Mouse (Mus musculus) heart, embryonic 13.5 days (tissue): Measurements from ENCODE around the gene Chrnb2. TPM values are rescaled to one million over a fixed set of nuclear protein-coding genes. Genes with fewer than 3 reads are reported as not detected.

Experiments
- ATAC-seq: fragments of 200-750 bp; cut with Nextera tagmentation; 2 replicates; pipeline ENCODE4 v1.8.0; 2017; ENCODE audit warnings: moderate TSS enrichment; ENCODE audit not compliant: insufficient number of reproducible peaks, low FRiP score, low TSS enrichment; ENCODE audit errors: extremely low read depth
- H3K27ac ChIP-seq: fragments of 300-500 bp; sonication (generic); replicated peaks from 2 replicates; pipeline ENCODE4 v1.5.1; 2015; ENCODE audit warnings: moderate library complexity, mild to moderate bottlenecking, inconsistent platforms
- H3K27me3 ChIP-seq: fragments of 300-500 bp; sonication (generic); replicated peaks from 2 replicates; pipeline ENCODE4 v1.6.1; 2015; ENCODE audit warnings: mild to moderate bottlenecking, inconsistent platforms
- H3K36me3 ChIP-seq: fragments of 300-500 bp; sonication (generic); 2 replicates; pipeline ENCODE4 v1.6.1; 2015; ENCODE audit warnings: mild to moderate bottlenecking, inconsistent platforms
- H3K4me1 ChIP-seq: fragments of 300-500 bp; sonication (generic); 2 replicates; pipeline ENCODE4 v1.6.1; 2015; ENCODE audit warnings: inconsistent platforms
- H3K4me2 ChIP-seq: fragments of 300-500 bp; sonication (generic); 2 replicates; pipeline ENCODE4 v1.6.1; 2015; ENCODE audit warnings: inconsistent platforms, mild to moderate bottlenecking, moderate library complexity
- H3K4me3 ChIP-seq: fragments of 300-500 bp; sonication (generic); 2 replicates; pipeline ENCODE4 v1.5.1; 2015; ENCODE audit warnings: moderate library complexity, mild to moderate bottlenecking, inconsistent platforms
- H3K9ac ChIP-seq: fragments of 300-500 bp; sonication (generic); 2 replicates; pipeline ENCODE4 v1.6.1; 2015; ENCODE audit warnings: inconsistent platforms, mild to moderate bottlenecking, moderate library complexity
- H3K9me3 ChIP-seq: fragments of 300-500 bp; sonication (generic); 2 replicates; pipeline ENCODE4 v1.6.1; 2016; ENCODE audit warnings: inconsistent platforms
- WGBS: fragments of 180-500 bp; shearing (Covaris S2); methylation state at CpG from one replicate; pipeline ENCODE4 v1.1.7; 2015; ENCODE audit warnings: mixed read lengths; 5-methylcytosine and 5-hydroxymethylcytosine counted together
- polyA plus RNA-seq: library from polyadenylated mRNA; unstranded; fragments of >200 nt; fragmentation: Nextera tagmentation; extraction: Ambion mirVana; gene quantifications from 2 replicates; pipeline ENCODE4 v1.2.1, GENCODE M21; 2015

Chrnb2 gene
- polyA plus RNA-seq, 1 experiment from 2014 or later: 0.44 TPM

- Histone ChIP-seq H3K4me1 (no peaks in the 10 kb centered on the region), H3K9me3 (no peaks in the 10 kb centered on the region), H3K36me3 (peaks cover 45% of the 10 kb centered on the region), H3K4me3 (no peak overlapping the region), H3K9ac (no peak overlapping the region), H3K4me2 (no peak overlapping the region), H3K27ac (no peak overlapping the region), H3K27me3 (peaks cover 2% of the 10 kb centered on the region; the same call in 1 of the 2 replicates)
- 50% methylated on average over 1 of the region's 1 CpGs for WGBS
- no peak for ATAC-seq
Observed at GRCm38 (mm10) chr3:89752307-89752706, 12.1 kb downstream of the Chrnb2 start.

DNA sequence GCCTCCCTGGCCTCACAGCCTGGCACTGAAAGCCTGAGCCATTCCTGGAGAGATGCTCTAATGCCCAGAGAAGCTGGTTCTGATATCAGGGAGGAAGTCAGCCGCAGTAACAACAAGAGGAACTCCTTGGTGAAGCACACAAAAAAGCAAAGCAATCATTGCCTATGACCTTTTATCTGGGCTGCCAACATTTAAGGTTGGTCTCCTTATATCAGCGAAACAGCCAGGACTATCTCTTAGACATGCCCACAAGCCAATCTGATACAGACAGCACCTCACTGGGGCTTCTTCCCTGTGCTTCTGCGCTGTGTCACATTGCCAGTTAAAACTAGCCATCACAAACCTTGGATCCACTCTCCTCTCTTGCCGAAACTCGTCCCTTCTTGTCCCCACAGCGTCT lies 25.9 kb downstream of the Chrnb2 start:
- no peaks in the 10 kb centered on the region for H3K9me3 ChIP-seq
- no peaks in the 10 kb centered on the region for H3K27me3 ChIP-seq
- H3K4me1 ChIP-seq: peaks cover 9% of the 10 kb centered on the region
- no peak overlapping the region for H3K4me2 ChIP-seq
- H3K27ac ChIP-seq: no peak overlapping the region
- H3K36me3 ChIP-seq: peaks cover 81% of the 10 kb centered on the region
- H3K9ac ChIP-seq: no peak overlapping the region
- 87% methylated on average over 6 of the region's 6 CpGs for WGBS
- ATAC-seq: no peak
- H3K4me3 ChIP-seq: no peak overlapping the region

GRCm38 (mm10) chr3:89732091-89732490 lies 32.3 kb downstream of the Chrnb2 start:
- Histone ChIP-seq H3K4me1 (peaks cover 29% of the 10 kb centered on the region), H3K9me3 (no peaks in the 10 kb centered on the region), H3K27me3 (no peaks in the 10 kb centered on the region), H3K9ac (no peak overlapping the region), H3K27ac (no peak overlapping the region), H3K36me3 (peaks cover 23% of the 10 kb centered on the region), H3K4me2 (peak overlapping the region; percentile 90; the same call in 1 of the 2 replicates), H3K4me3 (no peak overlapping the region)
- 60% methylated on average over 4 of the region's 4 CpGs for WGBS
- no peak for ATAC-seq

DNA sequence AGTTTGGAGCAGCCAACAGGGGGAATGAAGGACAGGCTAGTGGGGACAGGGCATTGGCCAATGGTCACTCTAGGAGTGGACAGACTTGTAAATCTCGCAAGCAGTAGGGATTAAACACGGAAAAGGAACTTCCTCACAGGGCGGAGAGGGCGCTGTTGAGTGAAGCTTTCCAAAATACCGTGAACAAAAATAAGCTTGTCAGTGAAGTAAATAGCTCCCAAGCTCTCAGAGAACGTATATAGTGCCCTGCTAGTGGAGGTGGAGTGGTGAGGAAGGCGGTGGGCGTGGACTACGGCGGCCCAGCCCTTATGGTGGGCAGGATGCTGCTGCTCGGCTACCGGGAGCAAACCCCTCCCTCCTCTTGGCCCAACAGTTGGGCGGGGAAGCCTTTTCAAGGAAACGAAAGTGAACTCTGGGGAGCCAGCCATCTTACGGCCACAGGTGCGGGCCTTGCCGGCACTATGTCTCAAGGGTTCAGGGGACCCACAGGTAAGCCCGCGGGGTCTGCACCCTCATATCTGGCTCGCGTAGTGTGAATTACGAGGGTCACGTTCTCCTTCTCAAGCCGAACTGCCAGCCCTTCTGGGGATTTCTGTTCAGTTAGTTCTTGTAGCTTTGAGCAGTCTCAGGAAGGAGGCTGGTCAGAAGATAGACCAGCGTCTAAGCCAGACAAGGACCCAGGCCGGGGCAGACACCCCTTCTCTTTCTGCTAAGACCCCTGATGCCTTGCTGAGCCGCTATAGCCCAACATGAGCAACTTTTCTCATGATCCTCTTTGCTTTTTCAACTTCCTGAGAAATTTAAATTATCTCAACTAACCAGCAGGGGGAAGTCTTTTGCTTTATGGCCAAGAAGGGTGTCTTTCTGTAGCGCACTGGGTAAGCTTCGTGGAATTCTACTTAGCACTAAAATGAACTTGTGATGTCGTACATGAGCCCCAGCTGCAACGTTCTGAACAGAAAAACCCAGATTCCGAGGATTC lies 33.8 kb downstream of the Chrnb2 start:
- 1% methylated on average over 32 of the region's 32 CpGs for WGBS
- H3K4me3 ChIP-seq: peak overlapping the region; percentile 85
- H3K4me1 ChIP-seq: peaks cover 29% of the 10 kb centered on the region
- peaks cover 9% of the 10 kb centered on the region for H3K36me3 ChIP-seq
- H3K9ac ChIP-seq: peak overlapping the region; percentile 84
- no peaks in the 10 kb centered on the region for H3K27me3 ChIP-seq
- ATAC-seq: peak; percentile 84
- H3K27ac ChIP-seq: peak overlapping the region; percentile 72
- peak overlapping the region; percentile 90 for H3K4me2 ChIP-seq
- no peaks in the 10 kb centered on the region for H3K9me3 ChIP-seq

DNA sequence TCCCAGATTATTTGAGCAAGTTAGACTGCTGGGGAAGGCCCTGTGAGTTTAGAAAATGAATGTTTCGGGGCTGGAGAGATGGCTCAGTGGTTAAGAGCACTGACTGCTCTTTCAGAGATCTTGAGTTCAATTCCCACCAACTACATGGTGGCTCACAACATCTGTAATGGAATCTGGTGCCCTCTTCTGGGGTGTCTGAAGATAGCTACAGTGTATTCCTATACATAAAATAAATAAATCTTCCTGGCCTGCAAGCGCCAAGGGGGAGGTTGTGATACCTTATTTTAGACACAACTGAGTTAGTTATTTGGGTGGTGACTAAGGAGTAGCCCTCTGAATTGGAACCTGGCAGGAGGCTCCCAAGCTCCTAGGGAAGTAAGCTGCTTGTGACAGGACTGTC lies 35.6 kb downstream of the Chrnb2 start:
- Histone ChIP-seq H3K27ac (no peak overlapping the region), H3K27me3 (no peaks in the 10 kb centered on the region), H3K9ac (no peak overlapping the region), H3K4me3 (no peak overlapping the region), H3K4me1 (peaks cover 25% of the 10 kb centered on the region), H3K9me3 (no peaks in the 10 kb centered on the region), H3K4me2 (no peak overlapping the region), H3K36me3 (no peaks in the 10 kb centered on the region)
- no peak for ATAC-seq
- WGBS: 72% methylated on average over 2 of the region's 2 CpGs

GRCm38 (mm10) chr3:89727028-89727427 lies 37.4 kb downstream of the Chrnb2 start:
- Histone ChIP-seq H3K4me2 (no peak overlapping the region), H3K9ac (no peak overlapping the region)
- WGBS: 10% methylated on average over 4 of the region's 4 CpGs

GRCm38 (mm10) chr3:89723400-89724084 lies 40.9 kb downstream of the Chrnb2 start:
- H3K4me1 ChIP-seq: peaks cover 17% of the 10 kb centered on the region
- no peak overlapping the region for H3K4me3 ChIP-seq
- H3K9ac ChIP-seq: no peak overlapping the region
- 62% methylated on average over 7 of the region's 7 CpGs for WGBS
- H3K36me3 ChIP-seq: no peaks in the 10 kb centered on the region
- no peaks in the 10 kb centered on the region for H3K27me3 ChIP-seq
- ATAC-seq: no peak
- no peak overlapping the region for H3K27ac ChIP-seq
- H3K9me3 ChIP-seq: no peaks in the 10 kb centered on the region
- H3K4me2 ChIP-seq: no peak overlapping the region

More at GRCm38 (mm10) chr3:89727028-89727427, 37.4 kb downstream of the Chrnb2 start:
- no peak for ATAC-seq
- no peak overlapping the region for H3K4me3 ChIP-seq
- H3K9me3 ChIP-seq: no peaks in the 10 kb centered on the region
- no peak overlapping the region for H3K27ac ChIP-seq
- H3K4me1 ChIP-seq: peaks cover 27% of the 10 kb centered on the region
- H3K36me3 ChIP-seq: no peaks in the 10 kb centered on the region
- H3K27me3 ChIP-seq: no peaks in the 10 kb centered on the region

GRCm38 (mm10) chr3:89722032-89722431 lies 42.4 kb downstream of the Chrnb2 start:
- Histone ChIP-seq H3K9ac (no peak overlapping the region), H3K4me3 (no peak overlapping the region), H3K27ac (no peak overlapping the region), H3K4me1 (peaks cover 25% of the 10 kb centered on the region), H3K4me2 (no peak overlapping the region), H3K9me3 (no peaks in the 10 kb centered on the region), H3K36me3 (no peaks in the 10 kb centered on the region), H3K27me3 (no peaks in the 10 kb centered on the region)
- ATAC-seq: no peak

GRCm38 (mm10) chr3:89715967-89716256 lies 48.5 kb downstream of the Chrnb2 start:
- 24% methylated on average over 6 of the region's 6 CpGs for WGBS
- Histone ChIP-seq H3K36me3 (no peaks in the 10 kb centered on the region), H3K4me3 (peak overlapping the region; percentile 94), H3K4me2 (peak overlapping the region; percentile 95), H3K27me3 (peaks cover 18% of the 10 kb centered on the region; the same call in 1 of the 2 replicates), H3K27ac (peak overlapping the region; percentile 90), H3K4me1 (peaks cover 34% of the 10 kb centered on the region), H3K9me3 (no peaks in the 10 kb centered on the region), H3K9ac (peak overlapping the region; percentile 95)
- ATAC-seq: no peak

GRCm38 (mm10) chr3:89715207-89715966 lies 49.0 kb downstream of the Chrnb2 start:
- Histone ChIP-seq H3K4me1 (peaks cover 32% of the 10 kb centered on the region), H3K36me3 (no peaks in the 10 kb centered on the region), H3K9me3 (no peaks in the 10 kb centered on the region), H3K9ac (peak overlapping the region; percentile 95), H3K4me2 (peak overlapping the region; percentile 95), H3K27me3 (peaks cover 19% of the 10 kb centered on the region; the same call in 1 of the 2 replicates), H3K27ac (peak overlapping the region; percentile 90), H3K4me3 (peak overlapping the region; percentile 94)
- peak; percentile 58; the same call in 1 of the 2 replicates for ATAC-seq
- 1% methylated on average over 52 of the region's 59 CpGs for WGBS
